Mouse (Mus musculus): ENCODE results near the gene Nek5.

Nek5 gene

DNA sequence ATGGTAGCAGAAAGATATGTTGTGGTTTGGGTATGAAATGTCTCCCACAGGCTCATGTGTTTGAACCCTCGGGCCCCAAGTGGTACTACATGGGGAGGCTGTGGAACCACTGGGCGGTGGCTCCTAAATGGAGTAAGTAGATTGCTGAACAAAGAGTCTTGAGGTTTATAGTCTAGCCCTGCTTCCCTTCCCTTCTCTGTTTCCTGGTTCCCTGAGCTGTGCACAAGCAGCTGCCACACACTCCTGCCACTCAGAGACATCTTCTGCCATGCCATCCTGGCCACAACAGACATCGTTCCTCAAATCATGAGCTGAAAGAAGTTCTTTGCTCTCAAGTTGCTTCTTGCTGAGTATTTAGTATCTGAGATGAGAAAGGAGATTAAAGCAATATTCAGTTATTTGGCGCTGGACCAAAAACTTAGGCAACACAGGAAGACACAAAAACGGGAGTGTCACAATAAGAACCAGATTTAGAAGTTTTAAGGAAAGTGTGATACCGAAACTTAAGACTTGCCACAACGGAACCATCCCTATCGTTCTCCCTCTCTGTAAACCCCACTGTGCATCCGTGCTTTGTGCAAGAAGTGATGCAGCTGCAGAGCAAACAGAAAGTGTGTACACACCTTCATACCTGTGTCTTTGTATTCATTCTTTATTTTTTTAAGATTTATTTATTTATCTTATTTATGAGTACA is 45.4 kb downstream of the Nek5 start:
- no peak for DNase-seq

DNA sequence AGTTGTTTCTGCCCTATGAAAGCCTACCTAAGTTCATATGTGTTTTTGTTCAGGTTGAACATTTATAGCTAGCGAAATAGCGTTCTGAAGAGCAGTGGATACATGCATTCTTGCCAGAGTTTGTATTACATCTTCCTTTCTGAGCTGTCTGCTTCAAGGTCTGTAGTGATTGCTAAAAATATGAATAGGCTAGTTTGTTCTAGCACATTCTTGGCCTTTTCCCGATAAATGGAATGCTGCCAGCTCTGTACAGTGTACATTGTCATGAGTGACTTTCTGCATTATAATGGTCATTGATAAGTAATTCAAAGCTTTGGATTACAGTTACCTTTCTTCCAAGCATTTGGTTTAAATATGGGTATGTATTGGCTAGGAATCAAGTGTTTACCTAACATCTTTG is 63.7 kb downstream of the Nek5 start:
- DNase-seq = no peak

DNA sequence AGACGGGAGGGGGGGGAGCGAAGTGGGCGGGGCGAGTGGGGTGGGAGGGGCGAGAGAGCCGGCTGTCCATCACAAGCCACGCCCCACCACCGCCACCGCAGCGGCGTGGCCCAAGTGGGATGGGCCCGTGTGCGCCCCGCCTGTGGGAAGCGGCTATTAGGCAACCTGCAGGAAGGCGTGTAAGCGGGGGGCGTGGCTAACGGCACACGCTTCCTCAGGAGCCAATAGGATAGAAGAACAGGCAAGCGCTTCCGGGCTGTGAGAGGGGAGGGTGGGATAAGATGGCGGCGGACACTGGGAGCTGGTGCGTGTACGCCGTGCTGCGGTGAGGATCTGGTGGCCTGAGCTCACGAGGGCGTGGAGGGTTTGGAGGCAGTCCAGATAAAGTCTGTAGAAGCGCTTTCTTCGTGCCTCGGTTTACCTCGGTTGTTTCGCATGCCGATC is 64.4 kb downstream of the Nek5 start, which contains the start of gene Alg11:
Alg11 (plus strand) TSS at position 276 of the 444 bp plus-strand sequence.
- peak; percentile 96 for DNase-seq

DNA sequence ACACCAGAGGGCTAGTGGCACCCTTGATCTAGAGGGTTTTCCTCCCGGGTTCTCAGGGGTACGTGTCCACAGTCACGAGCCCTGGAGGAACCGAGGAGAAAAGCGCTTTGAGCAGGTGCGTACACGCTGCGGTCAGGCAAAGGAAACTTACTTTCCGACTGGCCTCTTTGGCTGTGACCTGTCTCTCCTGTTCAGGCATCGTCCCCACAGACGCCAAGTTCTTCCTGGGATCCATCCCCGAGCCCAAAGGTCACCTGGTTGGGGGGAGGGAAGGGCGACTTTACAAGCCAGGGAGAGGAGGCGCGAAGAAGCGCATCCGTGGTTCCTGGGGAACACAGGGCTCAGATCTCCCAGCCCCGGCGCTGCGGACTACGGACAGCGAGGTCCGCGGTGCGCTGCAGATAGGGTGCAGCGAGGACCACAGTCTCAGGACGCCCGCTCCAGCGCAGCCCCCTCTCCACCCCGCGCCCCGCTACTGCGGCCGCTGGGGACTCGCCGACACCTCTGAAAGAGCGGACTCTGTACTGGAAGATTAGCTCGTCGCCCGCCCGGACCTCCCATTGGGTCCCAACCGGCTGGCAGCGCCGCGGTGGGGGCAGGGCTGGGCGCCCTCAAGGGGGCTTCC is 64.9 kb downstream of the Nek5 start, which contains the start of gene Atp7b:
Atp7b (minus strand) TSS at position 485 of the 625 bp plus-strand sequence.
- DNase-seq = no peak

DNA sequence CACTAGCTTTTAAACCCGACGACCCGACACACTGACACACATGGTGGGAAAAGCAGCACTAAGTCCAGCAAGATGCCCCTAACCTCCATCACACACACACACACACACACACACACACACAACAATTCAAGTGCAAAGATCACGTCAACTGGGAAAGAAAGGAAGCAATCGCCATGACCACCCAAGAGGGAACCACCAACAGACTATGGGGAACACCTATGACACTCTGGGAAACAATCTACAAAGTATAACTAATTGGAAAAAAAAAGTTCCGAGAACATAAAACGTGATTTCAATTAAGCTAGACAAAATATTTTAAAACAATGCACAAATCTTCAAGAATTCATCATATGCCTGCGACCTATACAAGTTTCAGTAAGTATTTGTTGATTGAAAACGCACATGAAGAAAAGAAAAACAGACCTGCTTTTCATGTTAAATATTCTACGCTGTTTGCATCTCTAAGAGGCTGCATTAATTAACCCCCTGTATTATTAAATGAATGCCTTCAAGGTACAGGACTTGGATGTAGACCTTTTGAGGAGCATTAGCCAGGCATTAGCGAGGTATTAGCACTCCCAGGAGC is 65.6 kb downstream of the Nek5 start:
- no peak for DNase-seq

DNA sequence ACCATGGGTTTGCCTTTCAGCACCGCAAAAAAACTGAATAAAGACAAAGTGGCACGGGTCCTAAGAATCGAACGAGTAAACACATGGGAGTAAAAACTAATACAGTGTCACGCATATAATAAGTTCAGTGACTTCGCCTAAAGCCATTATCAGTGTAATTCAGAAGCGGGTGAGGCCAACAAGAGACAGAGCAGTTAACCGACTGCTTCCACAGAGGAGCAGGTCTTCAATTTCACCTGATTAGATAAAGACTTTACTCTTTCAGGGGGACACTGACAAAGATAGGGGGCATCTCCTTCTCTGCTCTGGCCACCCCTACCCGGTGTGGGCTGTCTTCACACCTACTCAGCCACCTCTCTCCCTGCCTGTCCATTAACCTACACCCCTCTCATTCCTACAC is 66.5 kb downstream of the Nek5 start:
- no peak for DNase-seq

DNA sequence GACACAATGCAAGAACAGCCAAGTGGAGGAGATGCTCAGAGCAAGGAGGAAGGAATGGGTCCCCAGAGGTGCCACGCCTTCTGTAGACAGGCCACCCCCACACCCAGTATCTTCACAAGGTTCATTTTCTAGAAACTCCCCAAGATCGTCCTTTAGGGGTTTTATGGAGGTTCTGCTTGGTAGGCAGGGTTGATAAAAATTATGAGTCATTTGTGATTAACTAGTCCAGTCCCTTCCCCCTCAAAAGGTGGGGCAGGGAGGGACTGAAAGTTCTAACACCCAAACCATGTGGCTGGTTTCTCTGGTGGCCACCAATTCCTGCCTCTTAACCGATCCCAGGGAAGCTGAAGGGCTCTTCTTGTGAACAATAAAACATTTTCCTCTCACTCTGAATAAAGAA is 68.0 kb downstream of the Nek5 start:
- DNase-seq = no peak

DNA sequence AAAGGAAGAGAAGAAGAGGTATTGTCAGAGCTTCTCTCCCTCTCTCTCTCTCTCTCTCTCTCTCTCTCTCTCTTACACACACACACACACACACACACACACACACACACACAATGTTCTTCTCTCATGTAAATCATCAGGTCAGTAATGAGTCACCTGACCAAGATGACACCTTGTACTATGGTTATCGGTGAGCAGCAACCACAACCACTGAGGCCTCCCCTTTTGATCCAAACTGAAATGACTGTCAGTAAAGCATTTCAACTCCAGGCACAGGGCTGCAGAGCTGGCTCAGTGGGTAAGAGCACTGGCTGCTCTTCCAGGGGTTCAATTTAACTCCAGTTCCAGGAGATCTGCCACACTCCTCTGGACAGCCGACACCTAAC is 69.4 kb downstream of the Nek5 start:
- DNase-seq = no peak

DNA sequence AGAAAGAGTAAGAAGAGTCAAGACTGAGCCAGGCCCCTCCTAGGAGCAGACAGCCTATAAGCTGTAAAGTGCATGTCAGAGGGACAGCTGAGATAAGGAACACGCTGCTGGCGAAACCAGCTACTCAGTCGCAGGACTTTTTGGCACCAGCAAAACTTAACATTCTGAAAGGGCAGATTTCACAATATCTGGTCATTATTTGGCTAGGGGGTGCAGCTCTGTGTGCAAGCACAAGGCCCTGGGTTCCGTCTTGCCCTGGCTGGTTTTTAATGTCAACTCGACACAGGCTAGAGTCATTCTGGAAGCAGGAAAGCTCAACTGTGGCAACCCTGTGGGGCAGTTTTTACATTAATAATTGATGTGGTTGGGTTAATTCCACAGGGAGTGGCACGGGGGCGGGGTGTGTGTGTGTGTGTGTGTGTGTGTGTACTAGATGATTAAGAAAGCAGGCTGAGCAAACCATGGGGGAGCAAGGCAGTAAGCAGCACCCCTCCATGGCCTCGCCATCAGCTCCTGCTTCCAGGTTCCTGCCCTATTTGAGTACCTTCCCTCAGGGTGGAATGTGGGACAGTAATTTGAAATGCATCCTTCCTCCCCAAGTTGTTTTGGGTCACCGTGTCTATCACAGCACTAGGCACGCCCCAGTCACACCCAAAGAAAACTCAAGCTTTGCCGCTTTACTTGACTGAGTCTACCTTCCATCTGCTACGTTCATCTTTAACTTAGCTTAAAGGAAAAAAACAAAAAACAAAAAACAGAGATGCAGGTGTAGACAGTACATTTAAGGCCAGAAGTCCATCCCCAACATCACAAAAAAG is 70.0 kb downstream of the Nek5 start:
- no peak for DNase-seq

DNA sequence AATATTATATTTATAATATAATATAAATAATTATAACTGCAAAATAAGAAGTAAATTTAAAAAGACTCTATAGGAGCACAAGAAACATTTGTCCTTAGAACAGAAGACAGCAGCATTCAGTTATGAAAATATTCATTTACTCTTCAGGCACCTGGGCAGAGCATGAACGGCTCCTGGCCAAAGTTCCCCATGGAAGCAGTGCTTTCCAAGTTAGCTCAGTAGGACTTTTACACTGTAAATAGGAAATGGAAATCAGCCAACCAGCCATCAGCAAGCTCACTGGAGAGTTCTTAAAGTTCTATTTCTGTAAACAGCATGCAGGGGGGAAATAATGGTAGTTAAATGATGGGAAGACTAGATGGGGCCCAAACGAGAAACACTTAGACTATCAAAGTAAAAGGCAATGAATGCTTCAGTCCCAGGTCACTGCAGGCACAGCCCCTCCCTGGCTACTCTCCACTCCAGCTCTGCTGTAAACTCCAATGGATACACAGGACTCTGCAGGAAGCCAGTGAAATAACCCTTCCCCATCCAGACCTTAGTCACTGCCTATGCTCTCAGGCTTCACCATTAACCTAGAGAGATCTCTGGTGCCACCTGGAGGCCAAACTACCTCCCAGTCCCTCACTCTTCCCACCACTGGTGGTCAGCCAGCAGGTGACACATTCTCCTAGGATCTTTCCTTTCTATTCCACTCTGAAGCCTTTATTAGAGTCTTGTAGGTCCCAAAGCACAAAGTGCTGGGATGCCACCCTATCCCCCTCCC is 77.0 kb downstream of the Nek5 start:
- peak; percentile 16 for DNase-seq

DNA sequence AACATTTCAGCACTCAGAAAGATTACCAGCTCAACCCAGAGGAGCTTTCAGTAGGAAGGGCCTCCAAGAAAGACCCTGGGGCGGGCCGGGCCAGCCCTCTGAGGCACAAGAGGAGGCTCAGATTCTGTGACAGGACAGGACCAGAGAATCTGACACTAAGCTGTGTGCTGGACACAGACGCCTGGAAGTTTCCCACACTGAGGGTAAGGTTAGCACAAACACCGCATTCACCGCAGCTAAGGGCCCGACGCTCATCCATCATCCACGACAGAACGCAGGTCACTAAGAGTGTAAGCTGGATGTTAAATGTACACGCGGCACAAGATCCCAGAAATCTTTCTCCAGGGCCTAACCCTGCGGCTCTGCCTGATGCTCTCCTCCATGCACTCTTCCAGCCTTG is 81.1 kb downstream of the Nek5 start:
- DNase-seq = no peak

DNA sequence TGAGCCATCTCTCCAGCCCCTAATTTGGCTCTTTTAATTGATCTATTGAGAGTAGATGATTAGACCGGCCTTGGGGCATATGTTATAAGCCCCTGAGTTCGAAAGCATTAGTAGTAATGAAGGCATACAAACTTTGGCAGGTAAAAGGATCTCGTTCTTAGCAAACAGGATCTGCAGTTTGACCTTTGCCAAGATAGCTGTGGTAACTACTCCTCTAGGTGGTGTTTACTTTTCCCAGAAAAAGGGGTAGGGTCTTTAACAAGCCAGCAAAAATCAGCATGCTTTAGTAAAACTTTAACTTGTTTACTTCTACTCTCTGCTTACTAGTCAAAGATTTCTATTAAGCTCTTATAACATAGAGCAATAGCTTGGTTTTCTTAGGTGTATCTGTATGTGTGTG is 82.3 kb downstream of the Nek5 start:
- no peak for DNase-seq

DNA sequence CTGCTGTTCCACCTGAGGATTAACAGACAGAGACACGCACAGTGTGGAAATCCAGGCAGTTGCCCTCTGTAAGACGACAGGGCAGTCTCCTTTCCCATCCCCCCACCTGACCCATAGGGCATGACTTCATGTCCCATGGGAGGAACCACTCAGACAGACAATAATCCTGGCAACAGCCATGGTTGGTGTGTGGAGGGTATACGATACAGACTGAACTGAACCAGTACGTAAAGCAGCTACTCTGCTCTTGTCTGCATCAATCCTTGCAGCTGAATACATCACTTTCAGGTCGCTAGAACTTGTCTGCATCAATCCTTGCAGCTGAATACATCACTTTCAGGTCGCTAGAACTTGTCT is 84.7 kb downstream of the Nek5 start:
- DNase-seq = no peak

DNA sequence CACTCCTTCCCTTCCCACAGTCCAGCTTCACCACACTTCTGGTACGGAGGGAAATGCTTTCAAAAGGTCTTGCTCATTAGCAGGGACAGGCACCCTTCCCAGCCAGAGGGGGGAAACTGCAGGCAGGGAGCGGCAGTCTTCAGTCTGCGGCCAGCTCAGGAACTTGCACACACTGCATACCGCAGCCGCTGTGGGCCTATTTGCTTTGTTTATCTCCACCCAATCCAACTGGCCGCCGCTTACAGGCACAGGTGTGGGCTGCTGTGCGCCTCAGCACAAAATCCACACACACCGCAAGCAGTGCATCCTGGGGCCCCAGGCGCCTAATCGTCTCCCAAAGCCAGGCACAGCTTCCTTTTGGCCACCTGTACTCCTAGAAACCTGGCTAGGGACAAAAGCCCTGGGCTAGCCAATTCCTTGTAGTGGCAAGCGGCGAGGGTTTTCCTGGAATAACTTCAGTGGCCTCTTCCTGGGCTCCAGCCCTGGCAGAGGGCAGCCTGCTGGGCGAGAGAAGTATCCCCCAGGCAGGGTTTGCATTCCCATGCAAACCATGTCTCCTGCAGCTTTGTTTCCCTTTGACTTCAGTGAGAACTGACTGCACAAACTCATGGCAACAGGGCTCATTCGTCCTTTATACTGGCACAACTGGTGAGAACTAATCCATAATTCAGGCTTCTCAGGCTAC is 85.2 kb downstream of the Nek5 start:
- DNase-seq = no peak

DNA sequence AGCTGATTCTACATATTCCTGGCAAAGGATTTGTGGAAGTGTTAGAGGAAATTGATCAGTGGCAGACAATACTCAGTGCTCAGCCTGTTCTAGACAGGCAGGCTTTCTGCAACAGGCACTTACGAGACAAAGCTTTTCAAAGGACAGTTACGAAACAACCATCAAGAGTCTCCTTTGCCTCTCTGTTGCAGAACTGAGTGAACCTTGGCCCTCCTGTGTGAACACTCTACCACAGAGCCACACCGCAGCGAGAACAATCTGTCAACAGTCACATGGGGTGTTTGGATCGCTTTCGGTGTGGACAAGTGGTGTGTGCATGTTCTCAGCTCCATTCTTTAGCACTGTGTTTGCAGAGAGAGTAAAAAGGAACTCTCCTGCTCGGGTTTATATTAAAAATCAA is 87.8 kb downstream of the Nek5 start:
- no peak for DNase-seq

DNA sequence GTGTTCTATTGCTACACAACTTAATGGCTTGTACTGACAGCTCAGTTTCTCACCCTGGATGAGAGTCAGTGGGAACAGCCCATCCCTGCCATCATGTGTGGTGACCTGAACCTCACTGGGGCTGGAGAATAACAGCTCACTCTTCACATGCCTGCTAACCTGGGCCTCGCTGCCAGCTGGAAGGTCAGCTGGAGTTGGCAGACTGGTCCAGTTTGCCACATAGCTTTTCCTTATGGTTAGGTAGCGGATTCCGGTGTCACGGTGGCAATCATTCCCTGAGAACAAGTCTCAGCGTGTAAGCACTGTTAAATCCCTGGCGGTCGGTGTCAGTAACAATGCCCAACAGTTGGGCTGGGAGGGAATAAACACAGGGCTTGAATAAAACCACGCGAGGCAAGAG is 88.7 kb downstream of the Nek5 start:
- no peak for DNase-seq

DNA sequence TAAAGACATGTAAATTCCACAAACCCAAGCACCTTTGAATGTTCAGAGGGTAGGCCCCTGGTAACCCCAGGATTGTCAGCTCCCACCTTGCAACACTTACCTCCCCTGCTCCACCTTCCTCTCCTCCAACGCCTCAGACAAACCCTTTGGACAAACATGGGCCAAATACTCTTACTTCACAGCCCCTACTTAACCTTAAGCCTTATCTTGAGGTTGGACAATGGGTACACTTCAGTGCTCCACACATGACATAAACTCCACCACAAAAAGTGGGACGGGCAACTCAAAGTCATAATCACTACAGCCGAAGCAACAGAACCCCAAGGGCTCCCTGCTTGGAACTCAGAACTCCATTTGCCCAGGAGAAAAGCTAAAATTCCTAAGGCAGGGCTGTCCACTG is 93.9 kb downstream of the Nek5 start:
- DNase-seq = no peak

DNA sequence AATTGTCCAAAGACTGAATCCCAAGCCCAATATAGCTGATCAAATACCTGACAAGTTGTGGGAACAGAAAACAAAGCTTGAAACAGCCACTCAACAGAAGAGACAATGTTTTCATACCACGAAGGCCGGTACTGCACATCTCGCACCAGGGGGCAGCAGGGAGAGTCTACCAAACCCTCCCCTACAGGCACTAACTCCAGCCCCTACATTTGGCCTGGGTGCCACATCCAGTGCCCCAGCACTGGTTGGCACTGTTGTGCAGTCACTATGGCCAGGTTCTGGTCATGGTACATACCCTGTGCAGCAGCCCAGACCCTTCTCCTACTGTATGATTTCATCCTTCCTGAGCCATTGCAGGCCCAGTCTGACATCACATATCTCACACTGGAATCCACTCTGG is 95.9 kb downstream of the Nek5 start:
- DNase-seq = no peak

DNA sequence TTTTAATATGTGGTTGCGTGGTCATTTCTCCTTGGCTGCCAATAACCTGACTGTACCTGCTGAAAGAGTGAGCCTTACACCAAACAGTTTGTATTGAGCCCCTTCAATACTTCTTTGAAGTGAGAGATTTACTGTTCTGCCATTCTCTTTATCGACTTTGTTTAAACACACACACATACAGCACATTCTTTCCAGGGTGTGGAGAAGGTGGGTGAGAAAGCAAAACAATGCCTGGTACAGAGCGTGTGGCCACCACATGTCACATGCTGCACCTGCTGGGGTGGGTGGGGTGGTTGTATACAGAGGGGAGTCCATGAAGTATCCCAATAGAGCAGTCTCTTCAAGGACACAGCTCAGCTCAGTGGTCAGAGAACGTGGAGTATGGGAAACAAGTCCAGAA is 99.6 kb downstream of the Nek5 start:
- DNase-seq = no peak
